In genomic region chr5:50146926-50147325, GRCm38 (mm10) we compare ENCODE assay signal across 10 mouse cellular contexts.
DNase-seq lines count a peak whose midpoint lies in the region; ATAC-seq and TF ChIP-seq lines count a peak whose summit lies in the region.
"Had no signal": no experiment of that assay in that cellular context is flagged by ENCODE, and none has a peak within 500 bp of the region (broad histone marks: within the 10 kb centered on the region; RNA-seq: fewer than 3 reads in every experiment).

No protein-coding gene starts in this region.

- 20% methylated on average over 3 of the region's 3 CpGs for WGBS in kidney, adult 2 months
- WGBS in kidney, embryonic 15.5 days: 50% methylated on average over 3 of the region's 3 CpGs
- WGBS in intestine, embryonic 15.5 days: 42% methylated on average over 3 of the region's 3 CpGs
- 67% methylated on average over 3 of the region's 3 CpGs for WGBS in hindbrain, embryonic 13.5 days

- no peak for ATAC-seq in kidney, embryonic 15.5 days (replicated peaks; ENCODE audit: low FRiP score)
- no peak for ATAC-seq in intestine, embryonic 15.5 days
- no peak for ATAC-seq in hindbrain, embryonic 13.5 days (ENCODE audit: low FRiP score)
- ATAC-seq in megakaryocyte-erythroid progenitor cell, adult 5-6 weeks (replicated peaks; ENCODE audit: low FRiP score, low TSS enrichment, poor library complexity, severe bottlenecking): no peak

- H3K27me3 ChIP-seq in kidney, adult 2 months (replicated peaks; ENCODE audit: control insufficient read depth, insufficient read depth, low read length): no peaks in the 10 kb centered on the region
- H3K27me3 ChIP-seq in kidney, embryonic 15.5 days: no peaks in the 10 kb centered on the region
- no peaks in the 10 kb centered on the region for H3K27me3 ChIP-seq in intestine, embryonic 15.5 days (replicated peaks)
- no peaks in the 10 kb centered on the region for H3K27me3 ChIP-seq in hindbrain, embryonic 13.5 days
- H3K27me3 ChIP-seq: forebrain, embryonic 12.5 days had no signal

- peak; percentile 66 for DNase-seq in kidney, adult 2 months
- DNase-seq in brain, adult 2 months (ENCODE audit: low read depth, low spot score): peak; percentile 5
- peak; percentile 68 for DNase-seq in heart, postnatal 4 days
- peak; percentile 82 for DNase-seq in ovary, adult 18-20 months (ENCODE audit: low spot score)
- DNase-seq: layer of hippocampus, postnatal 36 days had no signal

- H3K9ac ChIP-seq in kidney, embryonic 15.5 days: no peak overlapping the region
- H3K9ac ChIP-seq in intestine, embryonic 15.5 days: no peak overlapping the region
- no peak overlapping the region for H3K9ac ChIP-seq in hindbrain, embryonic 13.5 days
- H3K9ac ChIP-seq: forebrain, embryonic 12.5 days had no signal

- H3K4me2 ChIP-seq in kidney, embryonic 15.5 days: no peak overlapping the region
- no peak overlapping the region for H3K4me2 ChIP-seq in intestine, embryonic 15.5 days (replicated peaks)
- H3K4me2 ChIP-seq in hindbrain, embryonic 13.5 days: no peak overlapping the region
- H3K4me2 ChIP-seq: forebrain, embryonic 12.5 days had no signal

- no peak for TF ChIP-seq CTCF in kidney, adult 2 months (conservative IDR thresholded peaks at IDR 0.05; ENCODE audit: insufficient read depth, insufficient read length, low read depth, low read length)

- H3K9me3 ChIP-seq in kidney, embryonic 15.5 days (replicated peaks): no peaks in the 10 kb centered on the region
- no peaks in the 10 kb centered on the region for H3K9me3 ChIP-seq in intestine, embryonic 15.5 days
- no peaks in the 10 kb centered on the region for H3K9me3 ChIP-seq in hindbrain, embryonic 13.5 days
- H3K9me3 ChIP-seq: forebrain, embryonic 12.5 days had no signal

- no peak for TF ChIP-seq POLR2A in kidney, adult 2 months (IDR thresholded peaks at IDR 0.05; ENCODE audit: low read depth, low read length)

- no peaks in the 10 kb centered on the region for H3K4me1 ChIP-seq in kidney, adult 2 months (ENCODE audit: control insufficient read depth, insufficient read depth, low read length)
- H3K4me1 ChIP-seq in kidney, embryonic 15.5 days: no peaks in the 10 kb centered on the region
- no peaks in the 10 kb centered on the region for H3K4me1 ChIP-seq in intestine, embryonic 15.5 days (replicated peaks)
- H3K4me1 ChIP-seq in hindbrain, embryonic 13.5 days (replicated peaks): no peaks in the 10 kb centered on the region
- H3K4me1 ChIP-seq: forebrain, embryonic 12.5 days had no signal

- no peak overlapping the region for H3K27ac ChIP-seq in kidney, adult 2 months (ENCODE audit: insufficient read depth, low read depth, low read length)
- H3K27ac ChIP-seq in kidney, embryonic 15.5 days: no peak overlapping the region
- no peak overlapping the region for H3K27ac ChIP-seq in intestine, embryonic 15.5 days
- no peak overlapping the region for H3K27ac ChIP-seq in hindbrain, embryonic 13.5 days
- H3K27ac ChIP-seq: forebrain, embryonic 12.5 days had no signal

- H3K36me3 ChIP-seq in kidney, adult 2 months (ENCODE audit: control insufficient read depth, insufficient read depth, low read length): no peaks in the 10 kb centered on the region
- H3K36me3 ChIP-seq in kidney, embryonic 15.5 days: no peaks in the 10 kb centered on the region
- H3K36me3 ChIP-seq in intestine, embryonic 15.5 days: no peaks in the 10 kb centered on the region
- H3K36me3 ChIP-seq in hindbrain, embryonic 13.5 days: no peaks in the 10 kb centered on the region
- H3K36me3 ChIP-seq: forebrain, embryonic 12.5 days had no signal

- no peak overlapping the region for H3K4me3 ChIP-seq in kidney, adult 2 months (ENCODE audit: insufficient read depth, low read depth, low read length)
- H3K4me3 ChIP-seq in kidney, embryonic 15.5 days (replicated peaks): no peak overlapping the region
- no peak overlapping the region for H3K4me3 ChIP-seq in intestine, embryonic 15.5 days (replicated peaks)
- H3K4me3 ChIP-seq in hindbrain, embryonic 13.5 days: no peak overlapping the region
- H3K4me3 ChIP-seq: forebrain, embryonic 12.5 days had no signal

Comparison
In these comparisons a context has a peak if more than half of its experiments do, and no peak if none do; other contexts are left out.
1. DNase-seq: peak in every context shown above with its lines; median percentile 82 in ovary, adult 18-20 months; 68 in heart, postnatal 4 days; 66 in kidney, adult 2 months; 5 in brain, adult 2 months.